In genomic region chrX:56609285-56609622, GRCm38 (mm10) we compare ENCODE assay signal across 7 mouse cellular contexts. TPM values are rescaled to one million over a fixed set of nuclear protein-coding genes. Genes with fewer than 3 reads are reported as not detected.
DNase-seq lines count a peak whose midpoint lies in the region; ATAC-seq and TF ChIP-seq lines count a peak whose summit lies in the region.

No protein-coding gene starts in this region.

- no peak for DNase-seq in spleen, adult 2 months (ENCODE audit: low read depth in 1 of 2, low spot score in 2 of 2)
- DNase-seq in spleen, postnatal 10 days (ENCODE audit: low spot score in 2 of 2) = no peak
- DNase-seq in forebrain, embryonic 10.5 days (ENCODE audit: extremely low spot score, low spot score) = no peak
- no peak for DNase-seq in stomach, postnatal 0 days (ENCODE audit: low spot score)
- DNase-seq in layer of hippocampus, postnatal 25 days (ENCODE audit: extremely low spot score in 1 of 2, low spot score in 1 of 2) = no peak
- DNase-seq in retina, embryonic 14.5 days (ENCODE audit: low spot score) = no peak

- TF ChIP-seq CTCF in spleen, adult 2 months (IDR thresholded peaks at IDR 0.05; ENCODE audit: extremely low read depth, insufficient read depth, insufficient read length, insufficient replicate concordance) = no peak
- no peak for TF ChIP-seq CTCF in stomach, postnatal 0 days (IDR thresholded peaks at IDR 0.05; ENCODE audit: low read depth)

- H3K4me1 ChIP-seq in spleen, adult 2 months (ENCODE audit: control insufficient read depth, insufficient read depth, insufficient read length) = peaks cover 3% of the 10 kb centered on the region; the same call in 1 of the 2 replicates
- H3K4me1 ChIP-seq in forebrain, embryonic 10.5 days = peaks cover 9% of the 10 kb centered on the region
- H3K4me1 ChIP-seq in liver, embryonic 12.5 days = peaks cover 50% of the 10 kb centered on the region
- H3K4me1 ChIP-seq in stomach, postnatal 0 days (replicated peaks; ENCODE audit: control insufficient read depth, insufficient read depth) = no peaks in the 10 kb centered on the region

- H3K9ac ChIP-seq in liver, embryonic 12.5 days = peak overlapping the region; percentile 76
- peak overlapping the region; percentile 67; the same call in 1 of the 2 replicates for H3K9ac ChIP-seq in stomach, postnatal 0 days (ENCODE audit: low read length)

- H3K27ac ChIP-seq in spleen, adult 2 months (ENCODE audit: insufficient read depth, low read length) = no peak overlapping the region
- H3K27ac ChIP-seq in forebrain, embryonic 10.5 days = peak overlapping the region; percentile 88
- peak overlapping the region; percentile 74 for H3K27ac ChIP-seq in liver, embryonic 12.5 days
- peak overlapping the region; percentile 70 for H3K27ac ChIP-seq in stomach, postnatal 0 days (replicated peaks)

- no peak for TF ChIP-seq EP300 in stomach, postnatal 0 days (optimal IDR thresholded peaks at IDR 0.05)

- H3K27me3 ChIP-seq in spleen, adult 2 months (ENCODE audit: control insufficient read depth, insufficient read depth, low read length) = no peaks in the 10 kb centered on the region
- no peaks in the 10 kb centered on the region for H3K27me3 ChIP-seq in forebrain, embryonic 10.5 days (ENCODE audit: poor library complexity, severe bottlenecking)
- no peaks in the 10 kb centered on the region for H3K27me3 ChIP-seq in liver, embryonic 12.5 days (replicated peaks)
- H3K27me3 ChIP-seq in stomach, postnatal 0 days (ENCODE audit: control insufficient read depth, insufficient read depth, low read length) = no peaks in the 10 kb centered on the region

- no peak for TF ChIP-seq POLR2A in spleen, adult 2 months (IDR thresholded peaks at IDR 0.05; ENCODE audit: low read depth, low read length)

- H3K4me2 ChIP-seq in liver, embryonic 12.5 days = peak overlapping the region; percentile 73
- peak overlapping the region; percentile 49 for H3K4me2 ChIP-seq in stomach, postnatal 0 days (replicated peaks; ENCODE audit: low read depth)

- no peaks in the 10 kb centered on the region for H3K9me3 ChIP-seq in forebrain, embryonic 10.5 days
- no peaks in the 10 kb centered on the region for H3K9me3 ChIP-seq in liver, embryonic 12.5 days (replicated peaks)
- H3K9me3 ChIP-seq in stomach, postnatal 0 days (ENCODE audit: control insufficient read depth, low read length) = no peaks in the 10 kb centered on the region

- H3K4me3 ChIP-seq in spleen, adult 2 months (ENCODE audit: extremely low read depth, insufficient read depth, insufficient read length) = peak overlapping the region; percentile 93
- peak overlapping the region; percentile 66 for H3K4me3 ChIP-seq in forebrain, embryonic 10.5 days
- peak overlapping the region; percentile 74 for H3K4me3 ChIP-seq in liver, embryonic 12.5 days
- H3K4me3 ChIP-seq in stomach, postnatal 0 days (ENCODE audit: low read depth, low read length) = peak overlapping the region; percentile 57

- 39% methylated on average over 7 of the region's 7 CpGs for WGBS in spleen, adult 2 months
- 32% methylated on average over 7 of the region's 7 CpGs for WGBS in forebrain, embryonic 10.5 days
- WGBS in liver, embryonic 12.5 days (ENCODE audit: insufficient replicate concordance) = 14% methylated on average over 7 of the region's 7 CpGs
- 26% methylated on average over 7 of the region's 7 CpGs for WGBS in stomach, postnatal 0 days

- H3K36me3 ChIP-seq in spleen, adult 2 months (ENCODE audit: control insufficient read depth, insufficient read depth, low read length) = no peaks in the 10 kb centered on the region
- H3K36me3 ChIP-seq in forebrain, embryonic 10.5 days (replicated peaks) = no peaks in the 10 kb centered on the region
- no peaks in the 10 kb centered on the region for H3K36me3 ChIP-seq in liver, embryonic 12.5 days
- H3K36me3 ChIP-seq in stomach, postnatal 0 days (ENCODE audit: control insufficient read depth, insufficient read depth, low read length) = no peaks in the 10 kb centered on the region

- peak; percentile 44 for ATAC-seq in liver, embryonic 12.5 days
- peak; percentile 1; the same call in 1 of the 2 replicates for ATAC-seq in stomach, postnatal 0 days (ENCODE audit: low FRiP score, low TSS enrichment)

RNA-seq across cellular contexts. Expression of gene Slc9a6, which starts 0.3 kb away (rescaled TPM):
- 8.5 and 9.4 TPM in 2 replicates for polyA plus RNA-seq in spleen, adult 2 months (2012; rRNA removed)
- polyA plus RNA-seq in forebrain, embryonic 10.5 days (2016; fragmentation: Nextera tagmentation; extraction: Ambion mirVana) = 9.3 and 10.2 TPM in 2 replicates
- polyA plus RNA-seq in liver, embryonic 12.5 days (2016; fragmentation: Nextera tagmentation; extraction: Ambion mirVana) = 6.0 and 6.4 TPM in 2 replicates
- polyA plus RNA-seq in stomach, postnatal 0 days (2015; fragmentation: Nextera tagmentation; extraction: Ambion mirVana) = 16.1 and 17.4 TPM in 2 replicates
- 100 to 1,000 TPM; 102 to 103 TPM for total RNA-seq in layer of hippocampus, postnatal 25 days (2021)

RNA-seq across cellular contexts. Expression of gene Mmgt1, which starts 11.4 kb away (rescaled TPM):
- polyA plus RNA-seq in spleen, adult 2 months (2012; rRNA removed) = 1.9 and 2.0 TPM in 2 replicates
- polyA plus RNA-seq in forebrain, embryonic 10.5 days (2016; fragmentation: Nextera tagmentation; extraction: Ambion mirVana) = 42.7 and 42.8 TPM in 2 replicates
- 14.1 and 14.6 TPM in 2 replicates for polyA plus RNA-seq in liver, embryonic 12.5 days (2016; fragmentation: Nextera tagmentation; extraction: Ambion mirVana)
- 13.0 TPM in 2 replicates for polyA plus RNA-seq in stomach, postnatal 0 days (2015; fragmentation: Nextera tagmentation; extraction: Ambion mirVana)
- total RNA-seq in layer of hippocampus, postnatal 25 days (2021) = 10 to 100 TPM; 26.6 to 30.4 TPM

RNA-seq across cellular contexts. Expression of gene Gm648, which starts 59.8 kb away (rescaled TPM):
- not detected in 2 replicates for polyA plus RNA-seq in spleen, adult 2 months (2012; rRNA removed)
- polyA plus RNA-seq in forebrain, embryonic 10.5 days (2016; fragmentation: Nextera tagmentation; extraction: Ambion mirVana) = not detected in 2 replicates
- polyA plus RNA-seq in liver, embryonic 12.5 days (2016; fragmentation: Nextera tagmentation; extraction: Ambion mirVana) = not detected in 2 replicates
- not detected in 2 replicates for polyA plus RNA-seq in stomach, postnatal 0 days (2015; fragmentation: Nextera tagmentation; extraction: Ambion mirVana)
- not detected for total RNA-seq in layer of hippocampus, postnatal 25 days (2021)
